Mouse (Mus musculus) layer of hippocampus, postnatal 36 days (tissue): ENCODE measurements at regions not wholly inside any gene's neighbourhood (a gene's known extent, or its start where the extent isn't known, plus 50 kb on each side); places are given as distances from the start of the nearest gene placed in this dataset.
"Not testable (repeated sequence)": the region's sequence is repeated elsewhere in the genome, so short reads cannot be mapped to it uniquely, and the experiment has no call there.

Experiments used
- DNase-seq, 2 experiments: peaks; one replicate each; pipeline ENCODE4 v3.0.0; 2022

DNA sequence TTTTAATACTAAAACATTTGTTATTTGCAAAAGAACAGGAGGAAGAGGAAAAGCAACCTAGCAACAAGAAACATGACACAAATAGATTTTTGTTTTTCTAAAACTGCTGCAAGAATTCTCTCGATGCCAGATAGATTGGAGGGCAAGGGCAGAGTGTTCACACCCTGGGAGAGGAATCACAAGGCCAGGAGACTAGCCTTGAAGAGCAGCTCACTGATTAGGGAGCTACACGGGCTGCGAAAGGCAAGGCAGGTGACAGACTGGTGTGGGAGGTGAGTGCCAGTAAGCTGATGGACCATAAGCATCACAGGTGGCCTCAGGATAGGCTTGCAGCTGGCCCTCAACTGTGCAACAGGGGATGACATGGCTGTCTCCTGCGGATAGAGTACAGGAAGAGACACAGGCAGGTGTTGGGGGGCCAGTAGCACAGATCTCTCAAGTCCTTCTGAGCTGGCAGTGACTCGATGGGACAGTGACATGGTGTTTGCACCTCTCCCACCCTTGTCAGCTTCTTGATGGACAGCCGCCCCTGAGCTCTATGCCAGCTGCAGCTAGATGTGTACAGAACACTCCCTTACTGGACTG lies 102.0 kb upstream of the Abca1 start:
- DNase-seq = no peak

DNA sequence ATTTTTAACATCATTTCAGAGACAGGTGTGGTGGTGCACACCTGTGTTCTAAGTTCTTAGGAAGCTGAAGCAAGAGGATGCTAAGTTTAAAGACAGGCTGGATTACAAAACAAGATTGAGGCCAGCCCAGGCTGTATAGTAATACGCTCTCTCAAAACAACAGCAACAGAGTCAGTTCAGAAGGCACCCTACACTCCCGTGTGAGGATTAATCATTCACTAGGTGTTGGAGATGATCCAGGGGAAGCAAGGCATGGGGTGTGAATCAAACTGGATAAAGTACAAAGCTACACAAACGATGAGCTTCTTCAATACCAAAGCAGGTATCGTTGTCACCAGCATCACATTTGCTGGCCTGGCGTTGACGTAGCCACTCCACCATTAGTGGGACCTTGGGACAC lies 99.3 kb upstream of the Abca1 start:
- DNase-seq = no peak

DNA sequence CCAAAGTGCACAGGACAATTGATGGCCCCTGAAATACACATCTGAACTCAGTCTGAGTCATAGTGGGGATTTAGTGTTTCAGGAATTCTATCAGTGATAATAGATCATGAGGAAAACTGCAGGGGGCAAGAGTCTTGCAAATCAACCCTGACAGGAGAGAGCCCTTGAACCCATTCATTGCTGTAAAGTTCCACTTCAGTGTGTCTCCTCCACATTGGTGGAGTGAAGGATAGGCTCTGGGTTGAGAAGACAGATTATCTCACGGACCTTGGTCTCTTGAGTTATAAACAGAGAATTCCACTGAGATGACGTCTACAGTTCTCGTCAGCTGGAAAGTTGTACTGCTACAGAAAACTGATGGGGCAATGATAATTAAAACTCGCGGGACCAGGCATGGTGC lies 97.3 kb upstream of the Abca1 start:
- no peak for DNase-seq

DNA sequence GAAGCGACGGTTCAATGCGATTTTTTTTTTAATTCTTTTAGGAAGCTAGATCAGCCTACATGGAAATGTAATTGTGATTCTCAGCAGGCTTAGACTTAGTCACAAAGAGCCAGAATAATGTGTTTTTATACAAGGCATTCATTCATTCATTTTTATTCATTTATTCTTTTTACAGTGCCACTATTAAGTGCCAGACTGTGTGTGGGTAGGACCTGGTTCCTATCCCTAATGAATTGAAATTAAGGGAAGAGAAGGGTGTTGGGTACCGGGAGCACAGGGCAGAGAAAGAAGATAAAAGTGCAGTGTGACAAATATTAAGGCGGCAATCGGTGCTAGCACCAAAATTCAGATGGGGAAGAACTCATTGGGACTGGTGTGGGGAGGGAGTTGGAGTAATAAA lies 94.8 kb upstream of the Abca1 start:
- DNase-seq = no peak

DNA sequence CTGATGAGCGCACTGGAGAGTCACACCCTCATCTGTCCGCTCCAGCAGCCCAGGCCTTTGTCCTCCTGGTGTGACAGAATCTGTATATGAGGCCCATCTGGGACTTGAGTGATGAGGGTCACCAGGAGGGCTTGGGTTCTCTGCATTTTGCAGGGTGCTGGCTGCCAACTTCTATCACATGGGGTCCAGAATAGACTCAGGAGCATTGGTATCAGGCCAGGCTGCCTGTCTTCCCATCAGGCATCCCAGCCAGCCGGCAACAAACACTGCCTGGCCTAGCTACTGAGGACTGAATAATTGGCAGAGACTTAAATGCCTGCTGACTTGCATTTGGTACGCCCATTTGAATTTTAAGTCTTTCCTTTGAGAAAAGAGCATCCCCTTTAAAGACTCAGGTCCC lies 94.0 kb upstream of the Abca1 start:
- peak; percentile 28 to 29 for DNase-seq

DNA sequence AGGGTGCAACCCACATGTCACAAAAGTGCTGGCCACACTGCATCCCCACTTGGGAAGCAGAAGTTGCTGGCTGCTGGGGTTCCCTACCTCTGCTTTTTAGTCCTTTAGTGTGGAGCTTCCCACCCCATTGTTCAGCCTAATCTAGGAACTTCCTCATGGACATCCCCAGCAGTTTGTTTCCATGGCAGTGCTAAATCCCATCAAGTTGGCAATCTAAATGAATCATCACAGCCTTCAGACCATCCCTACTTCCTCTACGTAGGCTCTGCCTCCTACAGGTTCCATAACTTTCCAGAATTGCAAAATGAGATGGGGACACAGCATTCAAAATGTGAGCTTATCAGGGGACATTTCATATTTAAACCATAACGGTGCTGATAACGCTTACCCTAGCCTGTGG lies 90.6 kb upstream of the Abca1 start:
- no peak for DNase-seq

DNA sequence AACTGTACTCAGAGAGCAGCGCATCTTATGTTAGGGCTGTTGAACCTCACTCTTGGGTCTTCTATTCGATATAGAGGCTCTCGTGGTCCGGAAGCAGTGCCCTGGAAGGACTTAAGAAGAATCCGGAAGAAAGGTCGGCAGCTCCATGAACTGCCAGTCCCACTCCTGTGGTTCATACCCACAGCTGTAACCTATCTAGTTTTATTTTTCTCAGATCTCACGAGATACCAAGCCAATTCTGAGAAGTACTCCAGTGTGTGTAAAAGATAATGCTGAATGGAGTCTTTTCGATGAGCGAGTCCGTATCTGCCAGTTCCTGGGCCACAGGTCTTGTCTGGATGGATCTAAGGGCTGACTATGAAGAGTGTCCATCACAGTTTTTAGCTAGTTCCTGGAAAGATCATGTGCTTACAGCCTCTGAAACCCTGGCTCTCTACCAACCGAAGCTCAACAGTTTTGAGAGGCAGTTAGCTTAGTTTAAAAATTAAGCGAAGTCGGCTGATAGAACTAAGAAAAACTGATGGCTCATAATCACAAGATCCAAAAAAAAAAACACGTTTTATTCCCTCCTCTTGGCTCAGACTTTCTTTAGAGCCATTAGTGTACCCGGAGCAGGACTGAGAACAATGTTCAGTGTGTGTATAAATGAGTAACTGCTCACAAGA lies 86.5 kb upstream of the Abca1 start:
- DNase-seq = no peak

DNA sequence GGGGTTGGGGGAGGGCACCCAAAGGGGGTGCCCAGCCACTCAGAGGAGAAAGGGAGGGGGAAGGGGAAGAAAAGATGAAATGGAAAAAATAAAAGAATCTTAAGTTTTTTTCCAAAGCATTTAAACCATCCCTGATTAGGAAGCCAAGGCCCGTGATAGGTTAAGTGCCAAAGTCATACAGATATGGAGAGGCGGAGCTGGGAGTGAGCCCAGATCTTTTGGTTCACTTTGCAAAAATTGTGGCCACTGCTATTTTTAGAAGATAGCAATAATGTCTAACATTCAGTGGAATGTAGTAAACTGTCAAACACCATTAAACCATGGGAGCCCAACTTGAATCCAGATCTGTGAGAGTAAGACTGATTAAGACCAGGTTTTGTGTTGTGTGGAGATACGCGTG lies 85.9 kb upstream of the Abca1 start:
- DNase-seq = no peak

DNA sequence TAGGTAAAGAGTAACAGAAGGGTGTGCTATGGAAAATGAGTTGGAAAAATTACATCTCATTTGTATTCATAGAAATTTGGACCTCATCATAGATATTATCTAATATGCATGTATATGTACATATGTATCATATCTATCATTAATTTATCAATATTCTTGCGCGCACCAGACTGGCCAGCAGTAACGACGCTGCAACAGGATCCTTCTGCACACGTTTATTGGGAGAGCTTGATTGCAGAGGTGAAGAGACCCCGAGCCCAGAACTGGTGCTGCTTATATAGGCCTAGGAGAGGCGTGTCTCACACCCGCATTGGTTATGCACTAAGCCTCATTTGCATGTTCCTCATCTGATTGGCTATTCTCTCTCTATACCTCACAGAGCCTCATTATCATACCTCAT lies 83.8 kb upstream of the Abca1 start:
- DNase-seq = not testable (repeated sequence)

DNA sequence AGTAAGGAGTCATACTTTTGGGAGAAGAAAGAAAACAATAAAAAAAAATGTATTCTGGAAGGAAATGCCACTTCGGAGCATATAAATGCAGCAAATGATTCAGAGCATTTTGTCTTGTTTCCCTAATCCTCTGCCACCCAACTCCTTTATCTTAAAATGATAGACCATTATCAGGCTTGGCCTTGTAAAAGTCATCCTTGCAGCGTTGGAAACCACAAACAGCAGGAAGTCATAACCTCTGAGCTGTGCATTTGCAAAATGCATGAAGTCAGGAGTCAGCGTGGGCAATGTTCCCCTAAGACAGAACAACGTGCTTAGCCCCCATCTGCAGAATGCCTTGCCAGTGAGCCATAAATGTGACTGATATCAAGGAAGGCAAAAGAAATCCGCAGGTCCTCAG lies 80.2 kb upstream of the Abca1 start:
- DNase-seq = no peak

DNA sequence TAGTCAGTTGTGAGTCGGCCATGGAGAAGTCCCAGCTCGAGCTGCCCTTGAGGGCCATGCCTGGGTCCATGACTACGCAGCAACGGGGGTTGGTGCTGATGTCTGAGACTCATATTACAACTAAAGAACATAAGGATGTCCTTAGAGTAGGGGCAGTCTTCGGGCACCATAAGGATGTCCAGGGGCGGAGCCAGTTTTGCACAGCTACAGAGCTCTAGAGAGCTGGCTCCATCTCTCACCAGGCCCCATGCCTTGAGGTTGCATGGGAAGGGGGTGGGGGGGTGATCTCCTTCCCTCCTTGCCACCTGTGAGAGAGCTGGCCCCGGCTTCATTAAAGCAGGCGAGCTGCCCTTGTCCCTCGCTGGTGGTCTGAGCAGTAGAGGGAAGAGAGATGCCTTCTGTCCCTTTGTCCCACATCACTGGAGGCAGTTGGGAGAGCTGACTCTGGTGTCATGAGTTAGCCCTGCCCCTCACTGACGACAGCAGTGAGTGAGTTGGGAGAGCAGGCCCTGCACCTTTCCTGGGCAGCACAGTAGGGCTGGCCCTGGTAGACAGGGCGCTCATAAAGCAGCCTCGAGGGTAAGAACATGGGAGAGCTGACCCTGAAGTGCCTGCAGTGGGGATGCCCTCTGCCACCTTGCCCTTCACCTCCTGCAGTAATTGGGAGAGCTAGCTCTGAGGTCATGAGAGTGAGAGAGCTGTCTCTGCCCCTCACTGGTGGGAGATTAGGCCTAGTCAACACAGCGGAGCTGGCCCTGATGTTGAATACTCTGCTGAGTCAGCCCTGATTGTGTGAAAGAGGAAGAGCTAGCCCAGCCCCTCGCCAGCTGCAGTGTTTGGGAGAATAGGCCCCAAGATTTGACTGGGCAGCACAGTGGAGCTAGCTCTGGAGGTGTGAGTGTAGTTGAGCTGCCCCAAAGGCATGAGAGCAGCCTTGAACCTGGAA lies 78.9 kb upstream of the Abca1 start:
- DNase-seq = no peak

DNA sequence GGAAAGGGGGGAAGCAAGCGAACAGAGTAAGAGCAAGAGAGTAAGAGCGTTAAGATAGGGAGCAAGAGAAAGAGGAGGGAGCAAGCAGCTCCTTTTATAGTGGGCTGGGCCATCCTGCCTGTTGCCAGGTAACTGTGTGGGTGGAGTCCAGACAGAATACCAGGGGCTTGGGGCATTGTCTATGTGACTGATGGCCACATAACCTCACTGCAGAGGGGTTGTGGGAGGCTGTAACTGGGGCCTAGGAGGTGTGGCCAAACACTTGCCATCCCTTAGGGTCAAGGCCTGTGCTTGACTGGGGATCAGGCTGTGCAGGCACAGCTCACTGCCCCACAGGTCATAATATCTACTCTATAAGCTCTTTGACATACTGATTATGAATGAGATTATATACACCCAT lies 76.2 kb upstream of the Abca1 start:
- no peak for DNase-seq

DNA sequence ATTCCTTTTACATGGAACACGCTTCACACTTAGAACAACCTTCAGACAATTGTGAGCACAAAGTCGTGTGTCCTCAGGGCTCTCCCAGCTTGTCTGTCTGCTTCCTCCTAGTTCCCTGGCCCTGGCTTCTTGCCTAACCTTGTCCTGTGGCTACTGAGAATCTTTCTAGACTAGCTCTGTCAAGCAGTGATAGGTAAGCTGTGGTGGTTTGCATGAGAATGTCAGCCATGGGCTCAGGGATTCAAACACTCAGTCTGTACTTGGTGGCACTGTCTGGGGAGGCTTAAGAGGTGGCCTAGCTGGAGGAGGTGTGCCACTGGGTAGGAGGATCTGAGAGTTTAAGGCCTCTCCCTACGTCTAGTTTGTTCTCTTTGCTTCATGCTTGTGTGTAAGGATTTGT lies 72.7 kb upstream of the Abca1 start:
- DNase-seq = no peak

DNA sequence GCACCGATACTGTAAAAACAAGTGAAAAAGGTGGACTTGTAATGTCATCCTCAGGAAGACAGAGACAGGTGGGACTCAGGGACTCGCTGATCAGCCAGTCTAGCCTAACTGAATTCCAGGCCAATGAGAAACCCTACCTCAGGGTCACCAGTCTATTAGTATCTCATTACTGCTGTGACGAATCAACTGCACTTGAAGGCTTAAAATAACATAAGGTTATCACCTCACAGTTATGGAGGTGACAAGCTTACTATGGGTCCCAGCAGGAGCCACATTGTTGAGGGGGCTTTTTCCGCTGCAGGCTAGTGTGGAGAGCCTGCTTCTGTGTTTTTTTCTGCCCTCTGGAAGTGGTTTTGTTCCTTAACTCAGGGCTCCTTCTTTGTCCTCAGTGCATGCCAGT lies 72.2 kb upstream of the Abca1 start:
- no peak for DNase-seq

DNA sequence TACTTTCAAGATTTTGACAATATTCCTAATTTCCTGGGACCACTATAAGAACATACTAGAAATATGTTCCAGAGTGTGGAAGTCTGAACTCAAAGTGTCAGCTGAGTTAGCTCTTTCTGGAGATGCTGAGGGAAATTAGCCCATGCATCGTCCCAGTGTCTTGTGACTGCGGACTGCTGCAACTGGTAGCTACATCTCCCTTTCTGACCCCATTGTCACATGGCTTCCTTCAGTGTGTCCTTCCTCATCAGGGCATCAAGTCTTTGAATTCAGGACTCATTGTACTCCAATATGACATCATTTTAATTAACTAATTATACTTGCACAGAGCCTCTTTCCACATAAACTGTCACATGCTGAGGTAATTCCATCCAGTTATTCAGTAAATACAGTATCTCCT lies 71.4 kb upstream of the Abca1 start:
- no peak for DNase-seq

DNA sequence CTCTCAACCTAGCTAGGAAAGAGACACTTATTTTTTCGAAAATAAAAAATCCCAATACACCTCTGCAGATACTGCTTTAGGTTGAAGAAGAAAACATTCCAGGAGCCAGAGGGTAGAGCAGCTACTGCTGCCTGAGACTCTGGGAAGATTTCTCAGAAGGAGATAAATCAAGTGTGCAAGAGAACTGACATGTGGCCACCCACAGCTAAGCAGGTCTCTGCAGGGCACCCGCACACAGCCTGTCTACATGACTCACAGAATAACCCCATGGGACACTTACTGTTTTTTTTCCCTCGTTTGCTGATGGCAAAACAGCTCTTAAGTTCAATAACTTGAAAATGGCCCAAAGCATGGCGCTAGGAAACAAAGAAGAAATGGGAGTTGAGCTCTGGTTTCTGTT lies 68.7 kb upstream of the Abca1 start:
- no peak for DNase-seq

DNA sequence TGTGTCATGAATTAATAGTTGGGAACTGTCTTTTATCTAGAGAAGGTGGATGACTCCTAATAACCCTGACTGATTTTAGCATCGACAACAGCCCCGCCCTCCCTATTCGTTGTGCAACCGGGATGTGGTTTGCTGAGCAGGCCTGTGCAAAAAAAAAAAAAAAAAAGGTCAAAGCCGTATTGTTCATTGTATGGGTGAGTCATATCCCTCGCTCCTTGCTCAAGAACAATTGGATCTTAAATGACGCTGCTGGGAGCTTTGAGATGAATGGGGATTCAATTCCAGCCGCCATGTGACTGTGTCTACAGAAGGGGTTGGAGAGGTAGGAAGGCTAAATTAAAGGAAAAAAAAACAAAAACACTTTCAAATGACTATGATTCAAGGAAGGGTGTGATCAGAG lies 68.1 kb upstream of the Abca1 start:
- no peak for DNase-seq

DNA sequence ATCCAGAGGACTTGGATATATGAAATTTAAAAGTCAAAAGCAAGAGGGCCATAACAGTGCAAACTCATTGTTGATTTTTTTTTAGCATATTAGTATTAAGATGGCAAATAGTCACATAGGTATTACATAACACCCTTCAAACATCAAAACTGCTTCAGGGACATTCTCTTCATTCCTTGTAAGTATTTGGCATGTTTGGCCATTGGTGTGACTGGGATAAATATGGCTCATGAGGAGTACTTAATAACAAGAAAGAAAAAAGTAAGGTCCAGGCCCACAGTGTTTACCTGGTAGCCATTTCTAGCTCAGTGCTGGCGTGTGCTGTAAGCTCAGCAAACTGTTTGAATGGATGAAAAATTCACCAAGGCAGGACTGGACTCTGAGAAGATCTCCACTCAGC lies 67.4 kb upstream of the Abca1 start:
- DNase-seq = no peak

DNA sequence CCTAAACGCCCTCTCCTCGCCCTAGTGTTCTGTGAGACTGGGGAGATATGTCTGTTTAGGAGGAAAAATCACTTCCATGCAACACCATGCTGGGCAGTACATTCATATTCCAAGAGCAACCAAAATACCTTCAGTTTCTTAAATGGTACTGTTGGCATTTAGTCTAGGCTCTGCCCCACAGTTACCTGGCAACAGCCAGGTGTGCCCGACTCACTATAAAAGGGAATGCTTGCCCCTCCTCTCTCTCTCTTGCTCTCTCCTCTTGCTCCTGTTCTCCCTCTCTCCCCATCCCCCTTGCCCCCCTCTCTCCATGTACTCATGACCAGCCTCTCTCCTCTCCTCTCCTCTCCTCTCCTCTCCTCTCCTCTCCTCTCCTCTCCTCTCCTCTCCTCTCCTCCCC lies 66.7 kb upstream of the Abca1 start:
- no peak for DNase-seq

DNA sequence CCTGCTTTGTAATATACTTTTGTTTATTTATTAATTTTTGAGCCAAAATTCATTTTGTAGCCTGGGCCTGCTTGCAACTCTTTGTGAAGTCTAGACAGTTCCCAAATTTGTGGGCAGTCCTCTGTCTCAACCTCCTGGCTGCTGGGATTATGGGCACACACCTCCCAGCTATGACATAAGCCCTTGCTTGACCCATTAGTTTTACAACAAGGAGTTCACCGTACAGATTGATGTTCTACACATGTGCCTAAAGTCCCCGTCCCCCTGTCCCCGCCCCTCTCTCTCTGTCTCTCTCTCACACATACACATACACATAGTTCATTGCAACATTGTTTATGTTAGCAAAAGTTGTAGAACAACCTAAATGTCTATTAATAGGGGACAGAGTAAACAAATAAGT lies 63.7 kb upstream of the Abca1 start:
- DNase-seq = no peak

DNA sequence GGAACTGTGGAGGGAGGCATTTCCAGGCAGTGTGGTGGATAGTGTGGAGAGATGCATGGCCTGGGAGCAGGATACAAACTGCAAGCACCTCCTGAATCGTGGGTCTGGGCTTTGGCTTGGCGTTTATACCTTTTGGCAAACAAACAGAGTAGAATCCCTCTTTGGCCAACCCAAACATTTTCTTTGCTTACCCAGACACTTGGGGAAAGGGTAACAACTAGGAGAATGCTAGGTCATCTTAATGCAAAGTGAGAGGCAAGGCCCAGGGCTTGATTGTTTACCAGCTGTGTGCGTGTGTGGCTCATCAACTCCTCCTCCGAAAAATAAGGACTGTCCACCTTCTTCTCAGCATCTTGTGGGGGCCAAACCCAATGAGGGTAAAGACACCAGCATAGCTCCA lies 61.1 kb upstream of the Abca1 start:
- no peak for DNase-seq

DNA sequence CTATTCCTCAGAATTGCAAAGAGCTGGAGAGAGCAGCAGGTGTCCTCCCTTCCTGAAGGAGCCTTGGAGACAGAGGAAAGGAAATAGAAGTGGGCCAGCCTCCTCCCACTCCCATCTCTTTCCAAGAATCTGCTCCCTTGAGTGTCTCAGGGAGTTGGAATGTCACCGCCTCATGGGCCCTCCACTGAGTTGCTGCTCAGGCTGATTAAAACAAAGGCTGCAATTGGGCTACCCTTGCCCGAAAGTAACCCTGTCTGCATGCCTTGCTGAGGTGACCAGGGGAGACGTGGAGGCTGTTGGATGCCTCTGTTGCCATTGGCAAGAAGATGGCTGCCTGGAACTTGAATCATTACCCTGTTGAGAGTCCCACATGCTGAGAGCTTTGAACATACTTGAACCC lies 59.7 kb upstream of the Abca1 start:
- DNase-seq = peak in 1 of 2 experiments; percentile 12

DNA sequence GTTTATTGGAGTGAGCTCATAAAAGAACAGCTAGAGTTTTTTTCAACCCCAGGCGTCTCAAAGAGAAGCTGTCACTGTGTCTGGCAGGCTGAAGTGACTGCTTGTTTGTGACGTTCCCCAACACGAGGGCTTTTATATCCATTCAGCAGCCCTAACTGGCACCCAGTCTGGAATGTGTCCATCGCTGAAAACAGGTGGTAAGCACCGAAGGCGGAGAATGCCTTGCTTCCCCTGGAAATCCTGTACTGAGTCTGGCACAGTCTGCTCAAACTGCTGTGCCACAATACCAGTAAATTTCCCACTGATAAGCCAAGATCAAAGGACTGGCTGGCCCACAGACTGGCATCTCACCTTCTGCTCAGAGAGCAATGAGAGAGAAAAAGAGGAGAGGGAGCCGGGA lies 59.1 kb upstream of the Abca1 start:
- DNase-seq = peak; percentile 52 to 64

DNA sequence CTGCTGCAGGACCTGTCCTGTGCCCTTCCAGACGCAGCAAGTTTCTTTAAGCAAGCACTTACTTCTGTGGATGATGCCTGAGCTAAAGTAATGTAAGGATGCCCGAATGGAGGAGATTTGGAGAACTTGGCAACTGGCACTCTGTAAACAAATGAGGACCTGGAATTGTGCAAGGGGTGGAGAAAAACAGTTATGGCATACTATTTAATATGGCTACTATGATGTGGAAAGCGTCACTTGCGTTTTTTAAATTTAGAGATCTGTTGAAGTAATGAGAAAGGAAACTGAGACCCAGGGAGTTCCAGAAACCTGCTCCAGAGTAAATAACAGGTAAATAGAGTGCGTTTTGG lies 58.6 kb upstream of the Abca1 start:
- DNase-seq = no peak
